Mouse (Mus musculus) myocyte (in vitro differentiated cells): ENCODE measurements around the gene Ifna4.

ENCODE experiments used
- CEBPB ChIP-seq: IDR thresholded peaks from 2 replicates; pipeline ENCODE4 v1.6.1; 2011; ENCODE audit warnings: mild to moderate bottlenecking, moderate library complexity; ENCODE audit not compliant: poor library complexity, insufficient read depth, severe bottlenecking
- E2F4 ChIP-seq: IDR thresholded peaks from one replicate; pipeline ENCODE4 v1.6.1; 2011; ENCODE audit warnings: mild to moderate bottlenecking, control low read depth, moderate library complexity; ENCODE audit not compliant: insufficient read depth
- MAX ChIP-seq: IDR thresholded peaks from one replicate; pipeline ENCODE4 v1.6.1; 2011; ENCODE audit warnings: low read depth, mild to moderate bottlenecking, control low read depth
- MYOD1 ChIP-seq, 3 experiments: IDR thresholded peaks; one replicate each; pipeline ENCODE4 v1.6.1; 2011; ENCODE audit warnings: control low read depth in 2 of 3, low read depth in 2 of 3, mild to moderate bottlenecking in 2 of 3, moderate library complexity in 1 of 3; ENCODE audit not compliant: insufficient read length in 2 of 3, control insufficient read depth in 1 of 3
- MYOG ChIP-seq, 3 experiments: IDR thresholded peaks; one replicate each; pipeline ENCODE4 v1.6.1; 2011; ENCODE audit warnings: control low read depth in 2 of 3, low read depth in 2 of 3, mild to moderate bottlenecking in 2 of 3; ENCODE audit not compliant: insufficient read length in 2 of 3, control insufficient read depth in 1 of 3, insufficient read depth in 1 of 3
- POLR2A ChIP-seq: IDR thresholded peaks from one replicate; pipeline ENCODE4 v1.6.1; 2011; ENCODE audit warnings: low read depth, mild to moderate bottlenecking, control low read depth, moderate library complexity; ENCODE audit not compliant: insufficient read length
- POLR2AphosphoS2 ChIP-seq: IDR thresholded peaks from one replicate; pipeline ENCODE4 v1.6.1; 2011; ENCODE audit warnings: low read depth, control low read depth; ENCODE audit not compliant: insufficient read length
- TCF12 ChIP-seq: IDR thresholded peaks from one replicate; pipeline ENCODE4 v1.6.1; 2011; ENCODE audit warnings: mild to moderate bottlenecking, control low read depth; ENCODE audit not compliant: poor library complexity, insufficient read depth, severe bottlenecking
- USF1 ChIP-seq: IDR thresholded peaks from one replicate; pipeline ENCODE4 v1.6.1; 2011; ENCODE audit warnings: low read depth, mild to moderate bottlenecking, control low read depth, moderate library complexity

- TF ChIP-seq MYOD1 (IDR thresholded peaks at IDR 0.05; ENCODE audit: control insufficient read depth in 1 of 3, insufficient read length in 2 of 3, low read depth in 2 of 3) (no peak), POLR2A (no peak), E2F4 (no peak), TCF12 (no peak), POLR2AphosphoS2 (no peak), USF1 (no peak), MYOG (IDR thresholded peaks at IDR 0.05; ENCODE audit: control insufficient read depth in 1 of 3, insufficient read depth in 1 of 3, insufficient read length in 2 of 3, low read depth in 2 of 3) (no peak), CEBPB (no peak), MAX (no peak)
Observed at GRCm38 (mm10) chr4:88822995-88823394, 18.7 kb upstream of the Ifna4 start.
